Mouse (Mus musculus): ENCODE data around the gene Slc16a14. TPM values are rescaled to one million over a fixed set of nuclear protein-coding genes. Genes with fewer than 3 reads are reported as not detected.
A peak's percentile ranks its signal among the peaks of the same experiment; 100 is the strongest.

Slc16a14 gene
- polyA plus RNA-seq, 1 experiment from 2014 or later = 11.0 TPM

DNA sequence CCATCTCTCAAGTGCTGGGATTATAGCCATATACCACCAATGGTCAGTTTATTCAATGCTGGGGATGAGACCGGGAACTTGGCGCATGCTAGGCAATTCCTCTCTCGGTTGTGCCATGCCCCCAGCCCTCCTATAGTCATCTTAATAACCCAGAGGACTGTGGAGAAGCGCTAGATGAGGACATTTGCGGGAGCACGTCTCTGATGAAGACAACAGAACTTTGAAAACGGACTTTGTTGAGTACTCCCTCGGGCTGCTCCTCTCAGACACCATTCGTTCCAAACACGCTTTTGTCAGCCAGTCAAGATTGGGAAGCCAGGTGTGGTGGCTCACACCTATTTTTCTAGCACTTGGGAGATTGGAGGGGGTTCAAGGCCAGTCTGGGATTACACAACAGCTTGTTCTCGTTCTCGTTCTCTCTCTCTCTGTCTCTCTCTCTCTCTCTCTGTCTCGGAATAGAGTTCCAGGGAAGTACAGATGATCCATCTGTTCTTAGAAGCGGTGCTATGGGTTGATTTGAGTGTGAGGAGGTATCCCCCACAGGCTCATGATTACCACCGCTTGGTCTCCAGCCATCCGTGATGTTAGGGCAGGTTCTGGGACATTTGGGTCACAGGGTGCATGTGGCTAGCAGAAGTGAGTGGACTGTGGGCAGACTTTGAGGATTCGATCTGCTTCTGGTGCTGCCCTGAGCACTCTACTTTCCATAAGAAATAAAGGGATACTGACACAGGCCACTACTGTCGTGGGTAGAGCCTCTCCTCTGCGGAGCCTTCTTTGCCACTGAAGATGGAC, 2.0 kb upstream of the Slc16a14 start:
- Histone ChIP-seq H3K4me3 (replicated peaks) (no peak overlapping the region), H3K9ac (replicated peaks) (no peak overlapping the region), H3K36me3 (no peaks in the 10 kb centered on the region), H3K4me1 (peaks cover 17% of the 10 kb centered on the region), H3K27ac (replicated peaks) (no peak overlapping the region), H3K27me3 (replicated peaks) (no peaks in the 10 kb centered on the region), H3K4me2 (no peak overlapping the region), H3K9me3 (replicated peaks) (no peaks in the 10 kb centered on the region)
- ATAC-seq (ENCODE audit: low FRiP score) = no peak
- 91% methylated on average over 19 of the region's 19 CpGs for WGBS

DNA sequence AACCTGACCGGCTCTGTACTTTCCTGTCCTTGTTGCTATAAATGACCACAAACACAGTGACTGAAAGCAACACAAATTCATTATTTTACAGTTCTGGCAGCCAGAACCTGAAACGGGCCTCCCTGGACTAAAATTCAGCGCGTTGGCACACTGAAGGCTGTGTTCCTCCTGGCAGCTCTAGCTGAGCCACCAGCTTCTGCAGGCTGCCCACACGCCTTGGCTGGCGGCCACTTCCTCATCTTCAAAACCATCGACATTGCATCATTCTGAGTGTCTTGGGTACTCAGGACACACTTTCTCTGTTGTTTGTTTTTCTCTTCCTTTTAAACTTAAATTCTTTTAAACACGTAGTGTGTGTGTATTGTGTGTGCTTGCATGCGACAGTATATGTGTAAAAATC, 734 bp upstream of the Slc16a14 start:
- Histone ChIP-seq H3K36me3 (no peaks in the 10 kb centered on the region), H3K4me3 (replicated peaks) (peak overlapping the region; percentile 60; the same call in 1 of the 2 replicates), H3K9me3 (replicated peaks) (no peaks in the 10 kb centered on the region), H3K4me2 (peak overlapping the region; percentile 71), H3K27ac (replicated peaks) (peak overlapping the region; percentile 95; the same call in 1 of the 2 replicates), H3K27me3 (replicated peaks) (no peaks in the 10 kb centered on the region), H3K9ac (replicated peaks) (no peak overlapping the region), H3K4me1 (peaks cover 17% of the 10 kb centered on the region)
- 70% methylated on average over 9 of the region's 9 CpGs for WGBS
- ATAC-seq (ENCODE audit: low FRiP score) = no peak

DNA sequence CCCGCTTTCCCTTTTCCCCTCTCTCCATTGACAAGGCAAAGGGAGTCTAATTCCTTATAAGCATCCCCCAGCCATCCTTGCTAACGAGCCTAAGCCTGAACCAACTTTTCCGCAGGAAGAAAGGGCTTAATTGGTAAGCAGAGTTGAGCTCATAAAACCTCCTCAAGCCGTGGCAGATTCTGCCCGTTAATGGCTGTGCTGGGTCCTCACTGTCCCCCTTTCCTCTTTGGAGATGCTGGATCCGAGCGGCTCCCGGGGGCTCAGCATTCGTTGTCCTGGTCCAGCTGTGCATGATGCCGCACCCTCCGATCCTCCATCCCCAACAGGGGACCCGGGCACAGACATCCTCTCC, 807 bp downstream of the Slc16a14 start:
- peak overlapping the region; percentile 60 for H3K4me3 ChIP-seq (replicated peaks)
- H3K4me1 ChIP-seq = peaks cover 17% of the 10 kb centered on the region
- H3K4me2 ChIP-seq = peak overlapping the region; percentile 71
- ATAC-seq (ENCODE audit: low FRiP score) = no peak; the same call in 1 of the 2 replicates
- WGBS = under 1% methylated on average over 12 of the region's 12 CpGs
- H3K27ac ChIP-seq (replicated peaks) = peak overlapping the region; percentile 95
- no peaks in the 10 kb centered on the region for H3K9me3 ChIP-seq (replicated peaks)
- peak overlapping the region; percentile 80 for H3K9ac ChIP-seq (replicated peaks)
- H3K27me3 ChIP-seq (replicated peaks) = no peaks in the 10 kb centered on the region
- peaks cover 4% of the 10 kb centered on the region for H3K36me3 ChIP-seq

DNA sequence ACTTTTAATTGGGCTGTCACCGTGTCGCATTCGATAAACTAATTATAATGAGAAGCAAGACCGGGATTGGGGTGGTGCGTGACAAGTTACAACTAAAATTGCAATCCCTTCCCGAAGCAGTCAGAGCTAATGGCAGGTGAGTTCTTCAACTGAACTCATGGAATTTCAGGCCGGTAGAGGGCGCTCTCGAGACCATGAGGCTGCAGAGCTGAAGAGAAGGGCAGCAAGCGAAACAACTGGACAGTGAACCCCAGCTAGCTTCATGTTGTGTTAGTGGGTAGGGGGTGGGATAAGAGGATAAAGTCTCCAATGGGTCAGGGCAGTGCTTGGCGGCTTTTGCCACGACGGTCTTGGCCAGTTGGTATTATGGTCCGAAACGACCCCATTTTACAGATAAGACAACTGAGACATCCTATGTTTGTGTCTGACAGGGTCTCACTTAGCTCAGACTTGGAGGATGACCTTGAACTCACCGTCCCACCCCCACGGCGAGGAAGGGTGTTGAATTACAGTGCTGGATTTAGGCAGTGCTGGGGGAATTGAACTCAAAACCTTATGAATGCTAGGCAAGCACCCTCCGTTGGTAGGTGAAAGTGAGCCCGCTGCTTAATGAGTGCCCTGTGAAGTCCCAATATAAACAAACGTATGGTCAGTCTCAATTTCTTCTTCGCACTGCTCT, 1.3 kb downstream of the Slc16a14 start:
- peak; percentile 4; the same call in 1 of the 2 replicates for ATAC-seq (ENCODE audit: low FRiP score)
- Histone ChIP-seq H3K9me3 (replicated peaks) (no peaks in the 10 kb centered on the region), H3K36me3 (peaks cover 9% of the 10 kb centered on the region), H3K4me3 (replicated peaks) (peak overlapping the region; percentile 60), H3K4me2 (peak overlapping the region; percentile 71), H3K27ac (replicated peaks) (peak overlapping the region; percentile 95), H3K4me1 (peaks cover 17% of the 10 kb centered on the region), H3K9ac (replicated peaks) (peak overlapping the region; percentile 80), H3K27me3 (replicated peaks) (no peaks in the 10 kb centered on the region)
- WGBS = 12% methylated on average over 22 of the region's 22 CpGs

DNA sequence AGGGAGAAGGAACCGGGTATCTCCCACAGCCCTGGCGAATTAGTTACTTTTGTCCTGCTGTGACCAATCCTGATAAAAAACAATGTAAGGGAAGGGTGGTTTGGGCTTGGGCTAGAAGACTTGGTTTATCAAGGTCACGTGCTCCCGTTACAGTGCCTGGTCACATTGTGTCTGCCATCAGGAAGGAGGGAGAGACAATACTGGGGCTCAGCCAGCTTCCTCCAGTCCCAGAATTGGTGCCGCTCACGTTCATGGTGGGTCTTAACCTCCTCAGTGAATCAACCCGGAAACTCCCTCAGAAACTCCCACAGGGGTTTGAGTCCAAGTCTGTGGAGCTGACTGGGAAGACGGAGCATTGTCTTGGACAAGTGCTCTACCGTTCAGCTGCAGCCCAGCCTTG, 9.3 kb downstream of the Slc16a14 start:
- H3K27ac ChIP-seq (replicated peaks) = no peak overlapping the region
- 84% methylated on average over 9 of the region's 9 CpGs for WGBS
- no peak for ATAC-seq (ENCODE audit: low FRiP score)
- peaks cover 30% of the 10 kb centered on the region for H3K36me3 ChIP-seq
- H3K4me1 ChIP-seq = no peaks in the 10 kb centered on the region
- H3K27me3 ChIP-seq (replicated peaks) = no peaks in the 10 kb centered on the region
- no peak overlapping the region for H3K9ac ChIP-seq (replicated peaks)
- no peak overlapping the region for H3K4me2 ChIP-seq
- no peaks in the 10 kb centered on the region for H3K9me3 ChIP-seq (replicated peaks)
- no peak overlapping the region for H3K4me3 ChIP-seq (replicated peaks)

DNA sequence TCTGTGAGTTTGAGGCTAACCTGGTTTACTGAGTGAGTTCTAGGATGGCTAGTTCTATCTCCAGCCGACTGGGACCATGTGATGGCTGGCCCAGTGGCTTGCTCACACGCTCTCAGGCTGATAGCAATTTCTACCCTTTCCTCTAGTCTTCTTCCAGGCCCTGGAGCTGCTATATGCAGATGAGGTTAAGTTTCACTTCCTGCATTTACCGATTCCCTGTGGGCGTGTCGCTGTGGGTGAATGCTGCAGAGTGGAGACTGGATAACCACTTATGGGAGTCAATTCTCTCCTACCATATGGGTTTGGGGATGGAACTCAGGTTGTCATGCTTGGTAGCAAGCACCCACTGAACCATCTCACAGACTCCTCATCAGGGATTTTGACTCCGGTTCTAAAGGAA, 10.8 kb downstream of the Slc16a14 start:
- no peak for ATAC-seq (ENCODE audit: low FRiP score)
- H3K4me3 ChIP-seq (replicated peaks) = no peak overlapping the region
- no peak overlapping the region for H3K27ac ChIP-seq (replicated peaks)
- peaks cover 30% of the 10 kb centered on the region for H3K36me3 ChIP-seq
- no peak overlapping the region for H3K9ac ChIP-seq (replicated peaks)
- 84% methylated on average over 6 of the region's 6 CpGs for WGBS
- no peaks in the 10 kb centered on the region for H3K27me3 ChIP-seq (replicated peaks)
- H3K4me1 ChIP-seq = no peaks in the 10 kb centered on the region
- H3K4me2 ChIP-seq = no peak overlapping the region
- no peaks in the 10 kb centered on the region for H3K9me3 ChIP-seq (replicated peaks)

DNA sequence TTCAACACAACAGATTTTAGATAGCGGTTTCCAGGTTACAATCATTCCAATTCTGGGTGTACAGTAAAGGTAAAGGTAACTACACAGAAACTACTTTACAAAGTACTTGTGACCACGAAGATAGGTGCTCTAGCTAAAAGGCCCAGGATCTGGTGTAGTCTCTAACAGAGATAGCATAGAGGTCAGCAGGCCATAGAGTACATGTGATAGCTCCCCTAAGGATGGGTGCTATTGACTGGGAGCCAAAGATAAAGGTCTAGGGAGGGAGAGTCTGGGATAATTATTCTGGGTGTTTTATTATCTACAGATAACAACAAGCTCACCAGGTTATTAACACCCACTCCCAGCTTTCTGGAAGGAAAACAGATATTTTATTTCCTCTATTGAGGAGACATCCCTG, 11.5 kb downstream of the Slc16a14 start:
- WGBS = 91% methylated on average over 2 of the region's 2 CpGs
- ATAC-seq (ENCODE audit: low FRiP score) = no peak

DNA sequence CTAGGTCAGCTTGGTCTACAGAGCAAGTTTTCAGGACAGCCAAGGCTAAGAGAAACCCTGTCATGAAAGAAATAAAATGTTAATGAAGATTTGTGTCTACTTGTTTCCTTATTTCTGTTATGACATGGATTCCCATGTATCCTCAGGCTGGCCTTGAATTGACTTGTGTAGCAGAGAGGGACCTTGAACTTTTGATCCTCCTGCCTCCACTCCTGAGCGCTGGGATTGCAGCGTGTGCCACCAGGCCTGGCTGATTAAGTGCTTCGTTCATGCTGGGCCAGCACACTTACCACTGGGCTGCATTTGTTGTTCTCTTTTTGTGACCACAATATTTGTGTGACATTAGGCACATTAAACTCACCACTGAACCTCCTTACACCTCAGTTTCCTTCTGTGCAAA, 16.1 kb downstream of the Slc16a14 start:
- WGBS = 94% methylated on average over 3 of the region's 3 CpGs
- Histone ChIP-seq H3K27me3 (replicated peaks) (no peaks in the 10 kb centered on the region), H3K27ac (replicated peaks) (no peak overlapping the region), H3K4me3 (replicated peaks) (no peak overlapping the region), H3K9me3 (replicated peaks) (no peaks in the 10 kb centered on the region), H3K9ac (replicated peaks) (no peak overlapping the region), H3K36me3 (peaks cover 14% of the 10 kb centered on the region), H3K4me1 (no peaks in the 10 kb centered on the region), H3K4me2 (no peak overlapping the region)
- no peak for ATAC-seq (ENCODE audit: low FRiP score)

More for the DNA sequence above, 11.5 kb downstream of the Slc16a14 start:
- H3K4me2 ChIP-seq = no peak overlapping the region
- H3K27ac ChIP-seq (replicated peaks) = no peak overlapping the region
- H3K4me3 ChIP-seq (replicated peaks) = no peak overlapping the region
- no peaks in the 10 kb centered on the region for H3K9me3 ChIP-seq (replicated peaks)
- no peaks in the 10 kb centered on the region for H3K27me3 ChIP-seq (replicated peaks)
- no peak overlapping the region for H3K9ac ChIP-seq (replicated peaks)
- no peaks in the 10 kb centered on the region for H3K4me1 ChIP-seq
- H3K36me3 ChIP-seq = peaks cover 30% of the 10 kb centered on the region

DNA sequence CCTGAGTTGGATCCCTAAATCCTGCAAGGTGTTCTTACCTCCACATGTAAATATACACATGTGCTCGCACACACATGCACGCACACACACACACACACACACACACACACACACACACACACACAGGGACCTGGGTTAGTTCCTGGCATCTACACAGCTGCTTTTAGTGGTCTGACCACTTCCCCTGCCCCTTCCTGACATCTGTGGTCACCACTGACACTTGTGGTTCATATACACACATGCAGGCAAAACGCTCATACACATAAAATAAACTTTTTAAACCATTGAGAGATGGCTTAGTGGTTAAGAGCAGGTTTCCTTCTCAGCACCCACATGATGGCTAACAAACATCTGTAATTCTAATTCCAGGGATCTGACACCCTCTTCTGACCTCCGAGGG, 19.9 kb downstream of the Slc16a14 start:
- ATAC-seq (ENCODE audit: low FRiP score) = no peak
- no peak overlapping the region for H3K9ac ChIP-seq (replicated peaks)
- H3K27ac ChIP-seq (replicated peaks) = no peak overlapping the region
- no peaks in the 10 kb centered on the region for H3K9me3 ChIP-seq (replicated peaks)
- H3K27me3 ChIP-seq (replicated peaks) = no peaks in the 10 kb centered on the region
- H3K36me3 ChIP-seq = peaks cover 27% of the 10 kb centered on the region
- 94% methylated on average over 4 of the region's 4 CpGs for whole genome bisulfite sequencing
- peaks cover 8% of the 10 kb centered on the region; the same call in 1 of the 2 replicates for H3K4me1 ChIP-seq
- H3K4me3 ChIP-seq (replicated peaks) = no peak overlapping the region
- H3K4me2 ChIP-seq = no peak overlapping the region

DNA sequence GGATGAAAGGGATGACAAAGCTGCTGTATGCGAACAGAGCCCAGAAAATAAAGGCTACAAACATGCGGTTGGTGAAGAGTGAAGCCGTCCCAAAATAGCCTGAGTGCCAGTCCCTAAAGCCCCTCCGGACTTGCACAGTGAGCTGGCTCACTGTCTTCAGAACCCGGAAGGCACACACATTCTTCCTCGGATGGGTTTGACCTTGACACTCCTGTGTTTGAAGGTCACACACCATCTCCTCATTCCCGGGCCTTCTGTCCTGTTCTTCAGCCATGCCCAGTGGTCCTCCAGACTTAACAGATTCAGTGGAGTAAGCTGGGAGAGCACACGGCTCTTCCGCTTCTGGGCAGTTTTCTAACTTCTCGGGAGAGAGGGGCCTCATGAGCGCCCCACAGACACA, 22.4 kb downstream of the Slc16a14 start:
- ATAC-seq (ENCODE audit: low FRiP score) = no peak
- WGBS = 95% methylated on average over 11 of the region's 11 CpGs
- Histone ChIP-seq H3K9ac (replicated peaks) (no peak overlapping the region), H3K4me1 (peaks cover 8% of the 10 kb centered on the region; the same call in 1 of the 2 replicates), H3K4me3 (replicated peaks) (no peak overlapping the region), H3K27me3 (replicated peaks) (no peaks in the 10 kb centered on the region), H3K36me3 (peaks cover 19% of the 10 kb centered on the region), H3K4me2 (no peak overlapping the region), H3K9me3 (replicated peaks) (no peaks in the 10 kb centered on the region), H3K27ac (replicated peaks) (no peak overlapping the region)

DNA sequence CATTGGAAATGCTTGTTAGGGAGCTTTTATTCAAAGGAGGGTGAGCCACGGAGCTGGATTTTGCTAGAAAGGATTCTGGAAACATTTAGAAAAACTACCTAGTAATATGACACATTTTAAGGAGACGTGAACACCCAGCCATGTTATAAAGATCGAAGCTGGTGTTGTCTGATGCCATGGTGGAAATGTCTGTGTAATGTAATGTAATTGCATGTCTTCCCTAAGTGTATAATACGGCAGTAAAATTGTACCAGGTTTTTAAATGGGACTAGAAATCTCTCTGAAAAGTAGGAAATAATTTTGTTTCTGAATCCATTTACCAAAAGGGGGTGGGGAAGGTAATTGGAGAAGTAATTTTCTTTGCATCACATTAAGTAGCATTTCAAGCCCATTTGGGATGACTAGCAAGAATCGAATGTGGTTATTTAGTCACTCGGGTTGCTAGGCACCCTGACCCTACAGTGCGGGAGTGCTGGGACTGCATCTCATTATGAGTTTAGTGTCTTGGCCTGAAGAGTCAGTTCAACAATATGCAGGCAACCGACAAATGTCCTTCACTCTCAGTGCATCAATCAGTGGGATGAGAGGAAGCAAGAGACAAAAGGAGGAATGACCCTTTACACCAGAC, 24.6 kb downstream of the Slc16a14 start:
- peaks cover 8% of the 10 kb centered on the region; the same call in 1 of the 2 replicates for H3K4me1 ChIP-seq
- WGBS = 35% methylated on average over 8 of the region's 8 CpGs
- ATAC-seq (ENCODE audit: low FRiP score) = no peak; the same call in 1 of the 2 replicates
- H3K27ac ChIP-seq (replicated peaks) = no peak overlapping the region
- no peak overlapping the region for H3K9ac ChIP-seq (replicated peaks)
- H3K27me3 ChIP-seq (replicated peaks) = no peaks in the 10 kb centered on the region
- no peak overlapping the region for H3K4me2 ChIP-seq
- H3K36me3 ChIP-seq = peaks cover 19% of the 10 kb centered on the region
- no peaks in the 10 kb centered on the region for H3K9me3 ChIP-seq (replicated peaks)
- no peak overlapping the region for H3K4me3 ChIP-seq (replicated peaks)
